9 mouse cellular contexts compared by ENCODE assay signal in the genomic region with DNA sequence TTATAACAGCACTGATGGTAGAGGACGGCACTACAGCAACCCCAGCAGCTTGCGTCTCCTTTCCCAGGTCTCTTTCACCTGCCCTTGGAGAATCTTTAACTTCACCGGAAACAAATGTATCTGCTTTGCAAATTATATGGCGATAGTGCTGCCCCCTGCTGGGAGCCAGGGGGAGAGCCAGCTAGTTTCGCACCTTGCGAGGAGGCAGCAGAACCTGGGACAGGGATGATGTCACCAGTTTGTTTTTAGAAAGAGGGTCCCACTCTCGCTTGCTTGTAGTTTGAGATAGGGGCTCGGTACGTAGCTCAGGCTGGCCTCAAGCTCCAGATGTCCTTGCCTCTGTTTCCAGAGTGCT. TPM values are rescaled to one million over a fixed set of nuclear protein-coding genes. Genes with fewer than 3 reads are reported as not detected.
A peak's percentile ranks its signal among the peaks of the same experiment; 100 is the strongest.
DNase-seq lines count a peak whose midpoint lies in the region; ATAC-seq lines count a peak whose summit lies in the region.
"Had no signal": no experiment of that assay in that cellular context is flagged by ENCODE, and none has a peak within 500 bp of the region (broad histone marks: within the 10 kb centered on the region; RNA-seq: fewer than 3 reads in every experiment).

No protein-coding gene starts in this region.

- no peaks in the 10 kb centered on the region for H3K27me3 ChIP-seq in intestine, embryonic 16.5 days (replicated peaks; ENCODE audit: control insufficient read depth, insufficient read depth, low read length)
- no peaks in the 10 kb centered on the region for H3K27me3 ChIP-seq in limb, embryonic 15.5 days
- no peaks in the 10 kb centered on the region for H3K27me3 ChIP-seq in stomach, embryonic 15.5 days (replicated peaks)

- peak overlapping the region; percentile 30; the same call in 1 of the 2 replicates for H3K9ac ChIP-seq in intestine, embryonic 16.5 days (ENCODE audit: low read depth, low read length)
- no peak overlapping the region for H3K9ac ChIP-seq in limb, embryonic 15.5 days
- no peak overlapping the region for H3K9ac ChIP-seq in stomach, embryonic 15.5 days

- 2% methylated on average over 9 of the region's 9 CpGs for WGBS in intestine, embryonic 16.5 days
- WGBS in limb, embryonic 15.5 days, result 6% methylated on average over 9 of the region's 9 CpGs
- WGBS in stomach, embryonic 15.5 days, result 2% methylated on average over 9 of the region's 9 CpGs

- peak; percentile 67; the same call in 1 of the 2 replicates for ATAC-seq in frontal cortex, adult (ENCODE audit: low TSS enrichment)
- peak; percentile 45 for ATAC-seq in intestine, embryonic 16.5 days
- no peak for ATAC-seq in limb, embryonic 15.5 days (ENCODE audit: insufficient number of reproducible peaks, low FRiP score, low TSS enrichment, low read depth)
- peak; percentile 77 for ATAC-seq in monocyte, adult 5-6 weeks (replicated peaks; ENCODE audit: insufficient number of reproducible peaks, low FRiP score, low TSS enrichment, poor library complexity, severe bottlenecking)
- no peak for ATAC-seq in stomach, embryonic 15.5 days (ENCODE audit: insufficient read depth, low FRiP score, low read depth)

- peak overlapping the region; percentile 40 for H3K4me2 ChIP-seq in intestine, embryonic 16.5 days (ENCODE audit: low read depth, low read length)
- peak overlapping the region; percentile 34 for H3K4me2 ChIP-seq in limb, embryonic 15.5 days
- peak overlapping the region; percentile 52 for H3K4me2 ChIP-seq in stomach, embryonic 15.5 days

- 0 out of 2 replicates have a peak overlapping the region, but pooled peaks have one; percentile 13 for H3K4me3 ChIP-seq in intestine, embryonic 16.5 days (ENCODE audit: low read length)
- peak overlapping the region; percentile 12; the same call in 1 of the 2 replicates for H3K4me3 ChIP-seq in limb, embryonic 15.5 days
- H3K4me3 ChIP-seq in stomach, embryonic 15.5 days (replicated peaks), result 0 out of 2 replicates have a peak overlapping the region, but pooled peaks have one; percentile 15

- peak; percentile 44 to 55 for DNase-seq in urinary bladder, adult 18-20 months (ENCODE audit: low spot score in 2 of 2)
- DNase-seq in urinary bladder, postnatal 10 days (ENCODE audit: low spot score), result no peak
- DNase-seq in cerebellum, postnatal 10 days, result peak; percentile 87 to 92

- peaks cover 5% of the 10 kb centered on the region for H3K4me1 ChIP-seq in intestine, embryonic 16.5 days (ENCODE audit: control insufficient read depth, insufficient read depth, low read length)
- peaks cover 8% of the 10 kb centered on the region; the same call in 1 of the 2 replicates for H3K4me1 ChIP-seq in limb, embryonic 15.5 days
- peaks cover 5% of the 10 kb centered on the region; the same call in 1 of the 2 replicates for H3K4me1 ChIP-seq in stomach, embryonic 15.5 days

- H3K27ac ChIP-seq in intestine, embryonic 16.5 days (ENCODE audit: low read length), result peak overlapping the region; percentile 40
- H3K27ac ChIP-seq in limb, embryonic 15.5 days, result no peak overlapping the region
- no peak overlapping the region for H3K27ac ChIP-seq in stomach, embryonic 15.5 days

- H3K9me3 ChIP-seq in intestine, embryonic 16.5 days (ENCODE audit: control insufficient read depth, low read length), result no peaks in the 10 kb centered on the region
- no peaks in the 10 kb centered on the region for H3K9me3 ChIP-seq in limb, embryonic 15.5 days
- H3K9me3 ChIP-seq in stomach, embryonic 15.5 days, result no peaks in the 10 kb centered on the region

- no peaks in the 10 kb centered on the region for H3K36me3 ChIP-seq in intestine, embryonic 16.5 days (ENCODE audit: control insufficient read depth, insufficient read depth, low read length)
- H3K36me3 ChIP-seq in limb, embryonic 15.5 days, result no peaks in the 10 kb centered on the region
- no peaks in the 10 kb centered on the region for H3K36me3 ChIP-seq in stomach, embryonic 15.5 days

RNA-seq across cellular contexts. Expression of a gene that starts 1.0 kb away (rescaled TPM):
- not detected in 2 replicates for polyA plus RNA-seq in intestine, embryonic 16.5 days (2015; fragmentation: Nextera tagmentation; extraction: Ambion mirVana)
- not detected in 2 replicates for polyA plus RNA-seq in limb, embryonic 15.5 days (2015; fragmentation: Nextera tagmentation; extraction: Ambion mirVana)
- total RNA-seq in monocyte, adult 5-6 weeks (2017), result not detected in 3 replicates
- 0.09 TPM in 2 replicates for polyA plus RNA-seq in stomach, embryonic 15.5 days (2015; fragmentation: Nextera tagmentation; extraction: Ambion mirVana)
- polyA plus RNA-seq: frontal cortex, adult 2 months had no signal

RNA-seq across cellular contexts. Expression of a gene that starts 17.3 kb away (rescaled TPM):
- polyA plus RNA-seq in intestine, embryonic 16.5 days (2015; fragmentation: Nextera tagmentation; extraction: Ambion mirVana), result 230 and 259 TPM in 2 replicates
- 287 and 301 TPM in 2 replicates for polyA plus RNA-seq in limb, embryonic 15.5 days (2015; fragmentation: Nextera tagmentation; extraction: Ambion mirVana)
- 326 to 434 TPM (median 398 TPM) in 3 replicates for total RNA-seq in monocyte, adult 5-6 weeks (2017)
- 306 and 317 TPM in 2 replicates for polyA plus RNA-seq in stomach, embryonic 15.5 days (2015; fragmentation: Nextera tagmentation; extraction: Ambion mirVana)

RNA-seq across cellular contexts. Expression of a gene that starts 41.8 kb away (rescaled TPM):
- 0.29 and 0.84 TPM in 2 replicates for polyA plus RNA-seq in intestine, embryonic 16.5 days (2015; fragmentation: Nextera tagmentation; extraction: Ambion mirVana)
- 0.32 and 0.45 TPM in 2 replicates for polyA plus RNA-seq in limb, embryonic 15.5 days (2015; fragmentation: Nextera tagmentation; extraction: Ambion mirVana)
- 0.32 to 0.57 TPM (median 0.49 TPM) in 3 replicates for total RNA-seq in monocyte, adult 5-6 weeks (2017)
- 1.5 and 4.4 TPM in 2 replicates for polyA plus RNA-seq in stomach, embryonic 15.5 days (2015; fragmentation: Nextera tagmentation; extraction: Ambion mirVana)

RNA-seq across cellular contexts. Expression of a gene that starts 52.8 kb away (rescaled TPM):
- 155 and 170 TPM in 2 replicates for polyA plus RNA-seq in intestine, embryonic 16.5 days (2015; fragmentation: Nextera tagmentation; extraction: Ambion mirVana)
- 247 and 256 TPM in 2 replicates for polyA plus RNA-seq in limb, embryonic 15.5 days (2015; fragmentation: Nextera tagmentation; extraction: Ambion mirVana)
- total RNA-seq in monocyte, adult 5-6 weeks (2017), result 2.8 to 5.2 TPM (median 3.5 TPM) in 3 replicates
- polyA plus RNA-seq in stomach, embryonic 15.5 days (2015; fragmentation: Nextera tagmentation; extraction: Ambion mirVana), result 222 and 230 TPM in 2 replicates

Comparison
In these comparisons a context has a peak if more than half of its experiments do, and no peak if none do; other contexts are left out.
1. ATAC-seq: peak in frontal cortex, adult (single experiment), intestine, embryonic 16.5 days (single experiment) and monocyte, adult 5-6 weeks (single experiment); none in limb, embryonic 15.5 days (single experiment) and stomach, embryonic 15.5 days (single experiment).
2. Peak in every context shown above with its lines, with median percentiles within 50 percentile points of each other: H3K4me2 ChIP-seq and H3K4me3 ChIP-seq.